Mouse (Mus musculus) B cell, adult (primary cell): ENCODE data around the gene Tmc5. TPM values are rescaled to one million over a fixed set of nuclear protein-coding genes. Genes with fewer than 3 reads are reported as not detected.

Experiments
- total RNA-seq: library from RNA; stranded (reverse); gene quantifications from 4 replicates; pipeline ENCODE4 v1.2.4, GENCODE M21; 2023; ENCODE audit not compliant: inconsistent age

Gene Tmc5
- not detected in 4 replicates for total RNA-seq

DNA sequence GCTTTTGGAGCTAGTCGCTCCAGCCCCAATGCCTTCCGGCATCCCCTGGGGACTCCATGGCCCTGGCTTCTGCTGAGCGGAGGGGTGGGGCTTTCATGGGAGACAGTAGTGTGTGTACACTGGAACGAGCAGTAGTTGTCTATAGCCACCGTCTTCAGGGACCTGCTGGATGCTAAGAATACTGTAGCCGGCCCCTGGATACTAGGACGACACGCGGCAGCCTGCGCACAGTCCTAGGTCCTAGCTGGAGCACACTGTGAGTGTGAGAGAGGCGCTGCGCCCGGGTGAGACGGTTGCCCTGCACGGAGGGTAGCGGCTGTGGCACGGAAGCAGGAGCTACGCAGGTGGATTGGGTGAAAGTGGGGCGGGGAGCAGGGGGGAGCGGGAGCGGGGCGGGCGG, at the start of gene Tmc5:
Gene Tmc5, plus strand, starts transcription at position 97 of the 400 bp plus-strand sequence.

GRCm38 (mm10) chr7:118584257-118584907, 12.7 kb upstream of the Tmc5 start, which contains the start of gene Tmc7:
Tmc7 (minus strand) TSS chr7:118584736.

GRCm38 (mm10) chr7:118705101-118705961, 108.2 kb downstream of the Tmc5 start, which contains the start of gene Gde1:
Gde1 (minus strand) TSS chr7:118705778.

DNA sequence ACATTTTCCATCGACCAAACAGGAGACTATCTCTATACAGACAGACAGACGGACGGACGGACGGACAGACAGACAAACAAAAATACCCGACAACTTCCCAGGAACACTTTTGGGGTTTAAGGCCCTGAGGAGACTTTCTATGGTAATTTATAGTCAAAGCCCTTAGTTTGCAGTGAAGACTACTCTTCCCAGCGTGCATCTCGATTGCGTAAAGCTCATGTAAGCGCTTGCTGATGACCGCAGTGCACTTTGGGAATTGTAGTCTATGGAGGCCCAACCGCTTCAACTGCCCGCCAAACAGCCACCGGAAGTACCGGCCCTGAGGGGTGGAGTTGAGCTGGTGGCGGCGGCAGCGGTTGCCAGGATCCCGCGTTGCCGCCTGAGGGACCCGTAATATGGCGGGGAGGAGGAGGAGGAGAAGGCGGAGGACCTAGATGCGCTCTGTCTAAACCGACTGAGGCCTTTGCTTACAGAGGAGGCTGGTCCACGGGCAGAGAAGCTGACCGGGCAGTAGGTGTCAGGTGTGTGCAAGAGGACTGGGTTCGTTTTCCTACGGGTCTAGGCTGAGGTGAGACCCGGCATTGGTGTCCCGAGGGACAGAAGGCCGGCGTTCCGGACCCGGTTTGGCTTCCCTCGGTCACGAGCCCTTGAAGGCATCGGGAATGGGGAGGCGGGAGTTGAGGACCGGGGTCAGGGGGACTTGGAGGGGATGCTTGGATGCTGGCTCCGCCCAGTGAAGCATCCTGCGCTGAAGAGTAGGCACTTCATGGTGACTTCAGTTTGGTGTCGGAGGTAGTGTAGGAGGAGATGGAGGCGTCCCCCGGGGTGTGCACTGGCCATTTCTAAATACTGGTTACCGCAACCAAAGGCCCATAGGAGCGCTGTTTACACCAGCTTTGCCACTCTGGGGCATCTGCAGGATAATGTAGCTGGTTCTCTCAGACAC, 115.4 kb downstream of the Tmc5 start, which contains the start of gene Ccp110:
Gene Ccp110, plus strand, starts transcription at position 325 of the 946 bp plus-strand sequence.

Other genes starting within 250 kb of the Tmc5 start
- not detected in 4 replicates for gene Syt17, start 149.1 kb upstream of the Tmc5 start, total RNA-seq
- 0.45 to 0.51 TPM (median 0.45 TPM) in 4 replicates for gene Itpripl2, start 105.3 kb upstream of the Tmc5 start, total RNA-seq
- gene Coq7, start 63.9 kb upstream of the Tmc5 start, total RNA-seq = 14.5 to 19.7 TPM (median 16.3 TPM) in 4 replicates
- 0.36 to 1.0 TPM (median 0.88 TPM) in 4 replicates for gene Tmc7, start 12.6 kb upstream of the Tmc5 start, total RNA-seq
- 31.1 to 39.3 TPM (median 35.3 TPM) in 4 replicates for gene Gde1, start 108.5 kb downstream of the Tmc5 start, total RNA-seq
- gene Ccp110, start 115.3 kb downstream of the Tmc5 start, total RNA-seq = 8.7 to 11.2 TPM (median 9.6 TPM) in 4 replicates
- gene Vps35l, start 142.9 kb downstream of the Tmc5 start, total RNA-seq = 61.9 to 65.8 TPM (median 64.6 TPM) in 4 replicates